Mouse (Mus musculus): ENCODE data around the gene Klhl32.

GRCm38 (mm10) chr4:24865691-24866090, 14.8 kb upstream of the Klhl32 start:
- TF ChIP-seq CTCF (IDR thresholded peaks at IDR 0.05; ENCODE audit: low read depth, low read length) = no peak
- no peak for TF ChIP-seq POLR2A (IDR thresholded peaks at IDR 0.05; ENCODE audit: borderline replicate concordance, low read depth, low read length)
